Mouse (Mus musculus): Measurements from ENCODE around the gene Olfr536.
"Not testable (repeated sequence)": the region's sequence is repeated elsewhere in the genome, so short reads cannot be mapped to it uniquely, and the experiment has no call there.

Gene Olfr536

GRCm38 (mm10) chr7:140507346-140508021 lies at the start of gene Olfr536:
Olfr536 (minus strand) TSS chr7:140507396.
- not testable (repeated sequence) for DNase-seq (ENCODE audit: low read depth, low spot score)

- DNase-seq (ENCODE audit: low read depth, low spot score), result no peak
These were observed 32.5 kb upstream of the Olfr536 start for GRCm38 (mm10) chr7:140539746-140540145.

- no peak for DNase-seq (ENCODE audit: low read depth, low spot score)
These were observed 12.5 kb downstream of the Olfr536 start for GRCm38 (mm10) chr7:140494702-140495101.

- DNase-seq (ENCODE audit: low read depth, low spot score), result no peak
These were observed 13.0 kb downstream of the Olfr536 start for GRCm38 (mm10) chr7:140494231-140494630.

GRCm38 (mm10) chr7:140488981-140489380 lies 18.2 kb downstream of the Olfr536 start:
- no peak for DNase-seq (ENCODE audit: low read depth, low spot score)

GRCm38 (mm10) chr7:140483916-140484315 lies 23.3 kb downstream of the Olfr536 start, which contains the start of gene Olfr535:
Olfr535 (plus strand) TSS chr7:140484216.
- no peak for DNase-seq (ENCODE audit: low read depth, low spot score)

GRCm38 (mm10) chr7:140478733-140479132 lies 28.5 kb downstream of the Olfr536 start:
- DNase-seq (ENCODE audit: low read depth, low spot score), result no peak

- no peak for DNase-seq (ENCODE audit: low read depth, low spot score)
These were observed 29.3 kb downstream of the Olfr536 start for GRCm38 (mm10) chr7:140477886-140478285.

GRCm38 (mm10) chr7:140463070-140463469 lies 44.1 kb downstream of the Olfr536 start, which contains the start of gene Olfr533:
Olfr533 (plus strand) TSS chr7:140463370.
- not testable (repeated sequence) for DNase-seq (ENCODE audit: low read depth, low spot score)

Data from retina, adult 2 months (tissue).